Mouse (Mus musculus) liver, embryonic 14.5 days (tissue): ENCODE measurements around the gene Smad5.

Source experiments
- CTCF ChIP-seq: IDR thresholded peaks from 2 replicates; pipeline ENCODE4 v1.5.1; 2016; ENCODE audit warnings: antibody characterized with exemption, low read depth, control low read depth
- EP300 ChIP-seq: IDR thresholded peaks from 2 replicates; pipeline ENCODE4 v1.6.1; 2016; ENCODE audit warnings: antibody characterized with exemption, low read depth

DNA sequence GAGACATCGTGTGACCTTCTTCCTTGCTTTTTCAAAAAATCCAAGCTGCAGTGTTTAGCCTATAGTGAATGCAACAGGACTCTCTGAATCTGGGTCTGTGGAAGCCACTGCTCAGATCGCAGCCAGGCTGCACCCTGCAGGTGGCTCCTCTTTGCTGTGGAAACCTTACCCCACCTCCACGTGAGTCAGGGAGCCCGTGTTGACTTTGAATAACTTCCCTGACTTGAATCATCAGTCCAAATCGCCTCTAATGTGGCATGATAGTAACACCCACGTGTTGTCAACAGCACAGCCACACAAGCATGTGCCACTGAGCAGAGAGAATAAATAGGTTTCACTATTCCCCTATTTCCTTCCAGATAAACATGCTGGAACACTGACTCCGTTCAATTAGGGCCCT lies 10.8 kb upstream of the Smad5 start:
- TF ChIP-seq CTCF = no peak
- TF ChIP-seq EP300 = no peak
